Mouse (Mus musculus) hindlimb bud, embryonic 11.5 days (tissue): ENCODE measurements around the gene Klhl7.

Experiments
- DNase-seq: peaks from one replicate; pipeline ENCODE4 v3.0.0-alpha.2; 2012; ENCODE audit warnings: low read depth, low spot score; ENCODE audit errors: extremely low spot score

Gene Klhl7

GRCm38 (mm10) chr5:24167263-24167662 lies 66.9 kb downstream of the Klhl7 start:
- no peak for DNase-seq

DNA sequence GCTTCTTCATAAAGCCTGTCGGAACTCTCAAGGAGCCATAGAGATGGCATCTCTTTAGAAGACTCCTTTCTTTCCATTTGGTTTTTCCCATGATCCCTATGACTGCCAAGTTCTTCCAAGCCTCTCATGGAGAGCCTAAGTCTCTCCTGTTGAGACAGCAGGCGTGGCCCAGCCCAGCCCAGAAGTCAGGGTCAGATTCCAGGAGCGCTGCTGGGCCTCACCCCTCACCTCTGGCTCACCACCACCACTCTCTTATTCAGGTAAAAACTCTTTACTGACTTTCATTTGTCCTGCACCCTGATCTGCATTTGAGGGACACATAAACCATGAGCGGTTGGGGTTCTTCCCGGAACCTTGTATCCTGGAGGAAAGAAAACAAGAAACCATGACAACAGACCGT lies 69.5 kb downstream of the Klhl7 start:
- no peak for DNase-seq

GRCm38 (mm10) chr5:24172092-24172491 lies 71.7 kb downstream of the Klhl7 start:
- no peak for DNase-seq

GRCm38 (mm10) chr5:24181514-24182295 lies 81.3 kb downstream of the Klhl7 start:
- DNase-seq: no peak

DNA sequence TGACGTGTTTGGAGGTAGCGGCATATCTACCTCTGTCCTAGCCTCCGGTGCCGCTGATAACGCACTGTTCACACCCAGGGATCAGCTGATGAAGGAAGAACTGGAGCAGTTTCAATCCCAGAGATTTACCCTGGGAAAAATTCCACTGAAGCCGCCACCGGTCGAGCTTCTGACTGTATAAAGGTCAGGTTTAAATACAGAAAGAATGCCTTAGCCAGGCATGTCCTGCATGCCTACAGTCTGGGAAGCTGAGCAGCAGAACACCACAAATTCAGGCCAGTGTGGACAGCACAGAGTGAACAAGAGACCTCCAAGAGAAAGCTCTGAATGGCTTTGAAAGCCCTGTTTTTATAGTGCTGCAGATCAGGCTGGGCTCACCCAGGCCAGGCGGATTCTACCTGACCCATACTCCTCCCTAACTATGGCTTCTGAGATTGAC lies 81.9 kb downstream of the Klhl7 start:
- no peak for DNase-seq

GRCm38 (mm10) chr5:24183096-24183495 lies 82.7 kb downstream of the Klhl7 start:
- DNase-seq: no peak

GRCm38 (mm10) chr5:24184011-24184410 lies 83.6 kb downstream of the Klhl7 start:
- DNase-seq: no peak

DNA sequence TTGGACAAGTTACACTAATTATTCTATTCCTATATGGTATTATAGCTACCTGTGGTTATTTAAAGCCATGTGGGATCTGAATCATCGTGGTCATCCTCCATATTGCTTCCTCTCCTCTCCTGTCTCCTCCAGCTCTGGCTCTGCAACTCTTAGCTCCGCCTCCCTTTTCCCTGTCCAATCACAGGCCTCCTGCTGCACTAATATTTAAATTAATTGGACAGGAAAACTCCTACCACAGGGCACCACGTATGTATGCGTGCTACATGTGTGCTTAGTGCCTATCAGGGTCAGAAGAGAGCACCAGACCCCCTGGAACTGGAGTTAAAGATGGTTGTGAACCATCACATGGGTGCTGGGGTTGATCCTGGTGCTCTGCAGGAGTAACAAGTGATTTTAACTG lies 88.1 kb downstream of the Klhl7 start:
- no peak for DNase-seq

DNA sequence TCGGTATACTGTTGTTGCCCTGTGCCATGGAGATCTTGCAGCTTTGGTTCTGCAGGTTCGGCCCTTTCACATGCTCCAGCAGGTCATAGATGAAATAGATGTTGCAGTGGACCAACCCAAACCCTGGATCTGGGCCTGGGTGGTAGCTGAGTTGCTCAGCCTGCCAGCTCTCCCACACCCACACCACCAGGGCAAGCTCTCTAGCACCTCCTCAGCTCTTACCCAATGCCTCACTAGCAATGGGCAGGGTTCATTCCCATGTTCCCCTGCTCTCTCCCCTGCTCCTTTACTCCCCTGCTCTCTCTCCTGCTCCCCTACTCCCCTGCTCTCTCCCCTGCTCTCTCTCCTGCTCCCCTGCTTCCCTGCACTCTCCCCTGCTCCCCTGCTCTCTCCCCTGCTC lies 91.4 kb downstream of the Klhl7 start:
- DNase-seq: no peak

DNA sequence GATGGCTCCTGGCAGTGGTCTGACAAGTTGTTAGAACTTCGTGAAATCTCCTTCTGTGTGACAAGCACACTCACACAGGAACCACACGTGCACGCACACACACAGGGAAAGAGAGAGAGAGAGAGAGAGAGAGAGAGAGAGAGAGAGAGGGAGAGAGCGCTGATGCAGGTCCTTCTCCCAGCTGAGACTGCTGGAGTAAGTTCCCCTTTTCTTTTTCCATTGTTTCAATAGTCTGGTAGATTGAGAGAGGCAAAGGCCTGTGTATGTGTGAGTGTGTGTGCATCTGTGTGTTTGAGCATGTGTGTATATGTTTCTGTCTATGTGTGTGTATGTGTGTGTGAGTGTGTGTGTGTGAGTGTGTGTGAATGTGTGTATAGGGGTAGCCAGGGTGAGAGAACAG lies 100.6 kb downstream of the Klhl7 start:
- no peak for DNase-seq

DNA sequence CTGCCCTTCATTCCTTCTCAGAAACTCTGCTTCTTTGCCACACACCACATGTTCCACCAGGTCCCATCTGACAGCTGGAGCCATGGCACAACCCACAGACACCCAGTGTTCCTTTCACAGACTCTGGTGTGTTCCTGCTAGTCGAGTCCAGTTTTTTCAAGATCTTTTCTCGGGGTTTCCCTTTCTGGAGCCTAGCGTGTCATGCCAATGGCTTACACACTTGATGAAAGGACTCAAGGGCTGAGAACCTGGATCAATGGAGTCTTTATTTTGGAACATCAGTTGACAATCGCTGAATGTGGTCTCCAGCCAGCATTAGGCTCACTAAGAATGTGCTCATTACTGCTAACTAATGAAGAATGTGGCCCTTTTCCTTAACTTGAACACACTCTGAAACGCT lies 102.1 kb downstream of the Klhl7 start:
- DNase-seq: no peak

- DNase-seq: no peak
Measured at GRCm38 (mm10) chr5:24203266-24203665, 102.9 kb downstream of the Klhl7 start.

DNA sequence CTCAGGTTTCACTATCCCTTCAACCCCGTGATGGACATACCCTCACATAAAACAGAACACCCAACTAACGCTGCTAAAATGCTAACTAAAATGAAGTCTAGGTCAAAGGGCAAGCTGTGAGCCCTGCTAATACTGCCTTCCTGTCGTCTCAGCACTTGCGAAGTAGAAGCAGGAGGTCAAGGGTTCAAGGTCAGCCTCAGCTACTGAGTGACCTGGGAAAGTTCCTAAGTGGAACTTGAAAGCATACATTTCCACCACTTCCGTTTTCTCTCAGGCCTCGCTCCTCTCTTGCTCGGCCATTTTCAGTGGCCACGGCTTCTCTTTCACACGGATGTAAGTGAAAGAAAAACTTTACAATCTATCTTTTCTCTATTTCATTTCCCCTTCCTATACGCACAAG lies 107.6 kb downstream of the Klhl7 start:
- no peak for DNase-seq

- DNase-seq: no peak
Measured at GRCm38 (mm10) chr5:24208505-24208904, 108.1 kb downstream of the Klhl7 start.
